Mouse (Mus musculus) limb, embryonic 12.5 days (tissue): Measurements from ENCODE around the gene Arid5b. TPM values are rescaled to one million over a fixed set of nuclear protein-coding genes. Genes with fewer than 3 reads are reported as not detected.

Source experiments
- ATAC-seq: fragments of 200-750 bp; cut with Nextera tagmentation; 2 replicates; pipeline ENCODE4 v1.8.0; 2017; ENCODE audit warnings: low read depth, moderate TSS enrichment; ENCODE audit not compliant: insufficient number of reproducible peaks, insufficient read depth, low FRiP score, low TSS enrichment
- H3K27ac ChIP-seq: fragments of 300-500 bp; sonication (generic); 2 replicates; pipeline ENCODE4 v1.5.1; 2016; ENCODE audit warnings: mild to moderate bottlenecking, moderate library complexity
- H3K27me3 ChIP-seq: fragments of 300-500 bp; sonication (generic); 2 replicates; pipeline ENCODE4 v1.6.1; 2016; ENCODE audit warnings: mild to moderate bottlenecking, moderate library complexity
- H3K36me3 ChIP-seq: fragments of 300-500 bp; sonication (generic); 2 replicates; pipeline ENCODE4 v1.6.1; 2016; ENCODE audit warnings: mild to moderate bottlenecking, moderate library complexity
- H3K4me1 ChIP-seq: fragments of 300-500 bp; sonication (generic); replicated peaks from 2 replicates; pipeline ENCODE4 v1.6.1; 2016
- H3K4me2 ChIP-seq: fragments of 300-500 bp; sonication (generic); 2 replicates; pipeline ENCODE4 v1.6.1; 2016; ENCODE audit warnings: mild to moderate bottlenecking, moderate library complexity
- H3K4me3 ChIP-seq: fragments of 300-500 bp; sonication (generic); replicated peaks from 2 replicates; pipeline ENCODE4 v1.5.1; 2016; ENCODE audit warnings: mild to moderate bottlenecking
- H3K9ac ChIP-seq: fragments of 300-500 bp; sonication (generic); replicated peaks from 2 replicates; pipeline ENCODE4 v1.6.1; 2016; ENCODE audit warnings: mild to moderate bottlenecking, moderate library complexity
- H3K9me3 ChIP-seq: fragments of 300-500 bp; sonication (generic); 2 replicates; pipeline ENCODE4 v1.6.1; 2016; ENCODE audit warnings: mild to moderate bottlenecking, moderate library complexity
- WGBS: fragments of 180-500 bp; shearing (Covaris S2); methylation state at CpG from one replicate; pipeline ENCODE4 v1.1.7; 2016; 5-methylcytosine and 5-hydroxymethylcytosine counted together
- polyA plus RNA-seq: library from polyadenylated mRNA; unstranded; fragments of >200 nt; fragmentation: Nextera tagmentation; extraction: Ambion mirVana; gene quantifications from 2 replicates; pipeline ENCODE4 v1.2.1, GENCODE M21; 2016

Gene Arid5b
- polyA plus RNA-seq, 1 experiment from 2014 or later, result 48.0 TPM

- Histone ChIP-seq H3K4me2 (no peak overlapping the region), H3K4me3 (no peak overlapping the region), H3K9me3 (no peaks in the 10 kb centered on the region), H3K36me3 (peaks cover 35% of the 10 kb centered on the region), H3K9ac (no peak overlapping the region), H3K27me3 (no peaks in the 10 kb centered on the region), H3K27ac (no peak overlapping the region), H3K4me1 (peaks cover 60% of the 10 kb centered on the region)
- 92% methylated on average over 5 of the region's 5 CpGs for WGBS
- ATAC-seq, result no peak
Observed at GRCm38 (mm10) chr10:68132154-68132553, 146.4 kb downstream of the Arid5b start.

GRCm38 (mm10) chr10:68129651-68130050, 148.9 kb downstream of the Arid5b start:
- Histone ChIP-seq H3K4me1 (peaks cover 52% of the 10 kb centered on the region), H3K36me3 (peaks cover 42% of the 10 kb centered on the region), H3K27me3 (no peaks in the 10 kb centered on the region), H3K27ac (0 out of 2 replicates have a peak overlapping the region, but pooled peaks have one; percentile 13), H3K4me2 (no peak overlapping the region), H3K4me3 (no peak overlapping the region), H3K9me3 (no peaks in the 10 kb centered on the region), H3K9ac (no peak overlapping the region)
- 41% methylated on average over 7 of the region's 7 CpGs for WGBS
- no peak for ATAC-seq

- no peaks in the 10 kb centered on the region for H3K27me3 ChIP-seq
- no peaks in the 10 kb centered on the region for H3K9me3 ChIP-seq
- peaks cover 47% of the 10 kb centered on the region for H3K36me3 ChIP-seq
- WGBS, result 88% methylated on average over 3 of the region's 3 CpGs
- no peak overlapping the region for H3K4me2 ChIP-seq
- no peak overlapping the region for H3K27ac ChIP-seq
- no peak overlapping the region for H3K4me3 ChIP-seq
- H3K4me1 ChIP-seq, result peaks cover 51% of the 10 kb centered on the region
- ATAC-seq, result no peak
- H3K9ac ChIP-seq, result no peak overlapping the region
Observed at GRCm38 (mm10) chr10:68129009-68129408, 149.5 kb downstream of the Arid5b start.

- Histone ChIP-seq H3K36me3 (peaks cover 51% of the 10 kb centered on the region), H3K9me3 (no peaks in the 10 kb centered on the region), H3K4me2 (no peak overlapping the region), H3K4me1 (peaks cover 51% of the 10 kb centered on the region), H3K27ac (no peak overlapping the region), H3K4me3 (no peak overlapping the region), H3K9ac (no peak overlapping the region), H3K27me3 (no peaks in the 10 kb centered on the region)
- WGBS, result 82% methylated on average over 10 of the region's 10 CpGs
- no peak for ATAC-seq
Observed at GRCm38 (mm10) chr10:68128441-68128848, 150.1 kb downstream of the Arid5b start.

- Histone ChIP-seq H3K4me1 (peaks cover 51% of the 10 kb centered on the region), H3K4me3 (no peak overlapping the region), H3K9me3 (no peaks in the 10 kb centered on the region), H3K27ac (no peak overlapping the region), H3K4me2 (no peak overlapping the region), H3K36me3 (peaks cover 46% of the 10 kb centered on the region), H3K27me3 (no peaks in the 10 kb centered on the region), H3K9ac (no peak overlapping the region)
- ATAC-seq, result no peak
- WGBS, result 59% methylated on average over 6 of the region's 6 CpGs
Observed at GRCm38 (mm10) chr10:68127604-68128256, 150.8 kb downstream of the Arid5b start.

GRCm38 (mm10) chr10:68127104-68127503, 151.4 kb downstream of the Arid5b start:
- Histone ChIP-seq H3K4me3 (no peak overlapping the region), H3K36me3 (peaks cover 45% of the 10 kb centered on the region; the same call in 1 of the 2 replicates), H3K9me3 (no peaks in the 10 kb centered on the region), H3K27ac (no peak overlapping the region), H3K4me1 (peaks cover 51% of the 10 kb centered on the region), H3K9ac (no peak overlapping the region), H3K27me3 (no peaks in the 10 kb centered on the region), H3K4me2 (no peak overlapping the region)
- 68% methylated on average over 2 of the region's 2 CpGs for WGBS
- ATAC-seq, result no peak

- H3K4me3 ChIP-seq, result no peak overlapping the region
- H3K4me1 ChIP-seq, result peaks cover 51% of the 10 kb centered on the region
- no peaks in the 10 kb centered on the region for H3K27me3 ChIP-seq
- H3K36me3 ChIP-seq, result peaks cover 47% of the 10 kb centered on the region
- peak; percentile 21; the same call in 1 of the 2 replicates for ATAC-seq
- 30% methylated on average over 2 of the region's 2 CpGs for WGBS
- no peak overlapping the region for H3K4me2 ChIP-seq
- no peaks in the 10 kb centered on the region for H3K9me3 ChIP-seq
- no peak overlapping the region for H3K27ac ChIP-seq
- no peak overlapping the region for H3K9ac ChIP-seq
Observed at GRCm38 (mm10) chr10:68126551-68126950, 152.0 kb downstream of the Arid5b start.

- 21% methylated on average over 8 of the region's 8 CpGs for WGBS
- Histone ChIP-seq H3K27ac (peak overlapping the region; percentile 76), H3K4me2 (peak overlapping the region; percentile 21; the same call in 1 of the 2 replicates), H3K27me3 (no peaks in the 10 kb centered on the region), H3K4me1 (peaks cover 51% of the 10 kb centered on the region), H3K9me3 (no peaks in the 10 kb centered on the region), H3K9ac (no peak overlapping the region), H3K4me3 (no peak overlapping the region), H3K36me3 (peaks cover 47% of the 10 kb centered on the region)
- ATAC-seq, result peak; percentile 59; the same call in 1 of the 2 replicates
Observed at GRCm38 (mm10) chr10:68125919-68126550, 152.5 kb downstream of the Arid5b start.

- Histone ChIP-seq H3K36me3 (peaks cover 47% of the 10 kb centered on the region), H3K9me3 (no peaks in the 10 kb centered on the region), H3K27me3 (no peaks in the 10 kb centered on the region), H3K27ac (no peak overlapping the region), H3K4me3 (no peak overlapping the region), H3K9ac (no peak overlapping the region), H3K4me1 (peaks cover 43% of the 10 kb centered on the region), H3K4me2 (no peak overlapping the region)
- WGBS, result 82% methylated on average over 2 of the region's 2 CpGs
- no peak for ATAC-seq
Observed at GRCm38 (mm10) chr10:68124985-68125384, 153.6 kb downstream of the Arid5b start.

- H3K4me3 ChIP-seq, result no peak overlapping the region
- no peak overlapping the region for H3K27ac ChIP-seq
- peaks cover 56% of the 10 kb centered on the region for H3K36me3 ChIP-seq
- no peak for ATAC-seq
- H3K4me1 ChIP-seq, result peaks cover 28% of the 10 kb centered on the region
- no peak overlapping the region for H3K4me2 ChIP-seq
- H3K9me3 ChIP-seq, result no peaks in the 10 kb centered on the region
- WGBS, result 91% methylated on average over 4 of the region's 4 CpGs
- H3K27me3 ChIP-seq, result no peaks in the 10 kb centered on the region
- H3K9ac ChIP-seq, result no peak overlapping the region
Observed at GRCm38 (mm10) chr10:68123446-68123845, 155.1 kb downstream of the Arid5b start.

- Histone ChIP-seq H3K27me3 (no peaks in the 10 kb centered on the region), H3K4me2 (no peak overlapping the region), H3K9ac (no peak overlapping the region), H3K4me1 (peaks cover 15% of the 10 kb centered on the region), H3K4me3 (no peak overlapping the region), H3K9me3 (no peaks in the 10 kb centered on the region), H3K36me3 (peaks cover 69% of the 10 kb centered on the region), H3K27ac (no peak overlapping the region)
- WGBS, result 93% methylated on average over 4 of the region's 4 CpGs
- ATAC-seq, result no peak
Observed at GRCm38 (mm10) chr10:68121960-68122359, 156.6 kb downstream of the Arid5b start.
